Mouse (Mus musculus) CH12.LX (cell line): ENCODE results near the gene Atxn10. TPM values are rescaled to one million over a fixed set of nuclear protein-coding genes. Genes with fewer than 3 reads are reported as not detected.

Experiments
- DNase-seq: peaks from one replicate; pipeline ENCODE4 v3.0.0-alpha.2; 2013; ENCODE audit errors: extremely low read depth
- H3K27ac ChIP-seq: 2 replicates; pipeline ENCODE4 v1.5.1; 2012; ENCODE audit warnings: low read depth, mild to moderate bottlenecking, control low read depth, moderate library complexity; ENCODE audit not compliant: insufficient read depth
- H3K27me3 ChIP-seq: replicated peaks from 2 replicates; pipeline ENCODE3; 2012; ENCODE audit warnings: inconsistent platforms
- H3K36me3 ChIP-seq, 2 experiments: replicated peaks in 1 of 2; 2 replicates each; pipeline versions ENCODE3 to v1.6.1; 2012; ENCODE audit warnings: inconsistent platforms in 1 of 2, low read length in 1 of 2, mild to moderate bottlenecking in 1 of 2, mixed read lengths in 1 of 2, moderate library complexity in 1 of 2; ENCODE audit not compliant: control insufficient read depth in 1 of 2, insufficient read depth in 1 of 2
- H3K4me1 ChIP-seq, 2 experiments: 2 replicates each; pipeline ENCODE4 v1.6.1; 2012; ENCODE audit warnings: inconsistent platforms in 1 of 2, moderate library complexity in 1 of 2; ENCODE audit not compliant: insufficient read depth in 2 of 2, control insufficient read depth in 1 of 2
- H3K4me2 ChIP-seq: 2 replicates; pipeline ENCODE4 v1.6.1; 2012; ENCODE audit warnings: low read depth, mild to moderate bottlenecking, control low read depth; ENCODE audit not compliant: poor library complexity, insufficient read depth, severe bottlenecking
- H3K4me3 ChIP-seq, 3 experiments: fragments of 150-350 bp in 1 of 3; sonication (generic) in 1 of 3; replicated peaks in 1 of 3; 2 replicates each; pipeline versions ENCODE3 to v1.5.1; 2011 to 2012; ENCODE audit warnings: low read depth in 2 of 3, low read length in 2 of 3, mild to moderate bottlenecking in 2 of 3, moderate library complexity in 2 of 3, control low read depth in 1 of 3, improper control_type of control experiment in 1 of 3, inconsistent platforms in 1 of 3, mixed read lengths in 1 of 3; ENCODE audit not compliant: poor library complexity in 1 of 3
- H3K79me2 ChIP-seq: replicated peaks from 2 replicates; pipeline ENCODE4 v1.6.1; 2012; ENCODE audit warnings: mild to moderate bottlenecking, moderate library complexity; ENCODE audit not compliant: control insufficient read depth, poor library complexity, insufficient read depth, severe bottlenecking; ENCODE audit errors: extremely low read depth
- H3K9ac ChIP-seq: 2 replicates; pipeline ENCODE4 v1.6.1; 2012; ENCODE audit warnings: low read depth, mild to moderate bottlenecking, control low read depth, moderate library complexity; ENCODE audit not compliant: insufficient read depth
- H3K9me3 ChIP-seq: replicated peaks from 2 replicates; pipeline ENCODE3; 2012; ENCODE audit warnings: low read length, inconsistent platforms, mixed read lengths
- CHD1 ChIP-seq: IDR thresholded peaks from 2 replicates; pipeline ENCODE4 v1.6.1; 2012; ENCODE audit warnings: low read depth, low read length, improper control_type of control experiment, inconsistent platforms
- CTCF ChIP-seq, 2 experiments: IDR thresholded peaks in 1 of 2; conservative IDR thresholded peaks in 1 of 2; 2 replicates each; pipeline ENCODE4 v1.5.1; 2011 to 2012; ENCODE audit warnings: low read depth in 2 of 2, low read length in 2 of 2, improper control_type of control experiment in 1 of 2, inconsistent platforms in 1 of 2, mild to moderate bottlenecking in 1 of 2, moderate library complexity in 1 of 2
- E2F4 ChIP-seq: IDR thresholded peaks from 2 replicates; pipeline ENCODE4 v1.6.1; 2011; ENCODE audit warnings: low read depth, low read length, improper control_type of control experiment; ENCODE audit not compliant: insufficient replicate concordance
- ELF1 ChIP-seq: IDR thresholded peaks from 2 replicates; pipeline ENCODE4 v1.6.1; 2014; ENCODE audit warnings: low read depth, mild to moderate bottlenecking, inconsistent platforms, low read length, improper control_type of control experiment
- EP300 ChIP-seq: IDR thresholded peaks from 2 replicates; pipeline ENCODE4 v1.6.1; 2011; ENCODE audit warnings: low read length, improper control_type of control experiment
- HCFC1 ChIP-seq: IDR thresholded peaks from 2 replicates; pipeline ENCODE4 v1.6.1; 2012; ENCODE audit warnings: low read depth, mild to moderate bottlenecking, inconsistent platforms, low read length, improper control_type of control experiment
- JUN ChIP-seq: IDR thresholded peaks from 2 replicates; pipeline ENCODE4 v1.6.1; 2011; ENCODE audit warnings: low read depth, mild to moderate bottlenecking, low read length, improper control_type of control experiment, moderate library complexity; ENCODE audit not compliant: insufficient read depth
- MAZ ChIP-seq: IDR thresholded peaks from 2 replicates; pipeline ENCODE4 v1.6.1; 2012; ENCODE audit warnings: low read depth, mild to moderate bottlenecking, inconsistent platforms, low read length, improper control_type of control experiment, moderate library complexity
- MXI1 ChIP-seq: IDR thresholded peaks from 2 replicates; pipeline ENCODE4 v1.6.1; 2011; ENCODE audit warnings: mild to moderate bottlenecking, low read depth, low read length, improper control_type of control experiment
- MYC ChIP-seq: IDR thresholded peaks from 2 replicates; pipeline ENCODE4 v1.6.1; 2011; ENCODE audit warnings: low read depth, mild to moderate bottlenecking, improper control_type of control experiment, low read length
- PAX5 ChIP-seq: IDR thresholded peaks from 2 replicates; pipeline ENCODE4 v1.6.1; 2012; ENCODE audit warnings: low read length, inconsistent platforms, mixed read lengths
- POLR2A ChIP-seq: IDR thresholded peaks from 2 replicates; pipeline ENCODE4 v1.6.1; 2011; ENCODE audit warnings: low read depth, mild to moderate bottlenecking, improper control_type of control experiment, low read length
- POLR2AphosphoS2 ChIP-seq: IDR thresholded peaks from 2 replicates; pipeline ENCODE4 v1.6.1; 2011; ENCODE audit warnings: low read depth, low read length, improper control_type of control experiment
- SMC3 ChIP-seq: IDR thresholded peaks from 2 replicates; pipeline ENCODE4 v1.6.1; 2011; ENCODE audit warnings: low read depth, low read length, improper control_type of control experiment
- USF1 ChIP-seq: IDR thresholded peaks from 2 replicates; pipeline ENCODE4 v1.6.1; 2014; ENCODE audit warnings: low read depth, mild to moderate bottlenecking, inconsistent platforms, low read length, improper control_type of control experiment
- ZC3H11A ChIP-seq: IDR thresholded peaks from 2 replicates; pipeline ENCODE4 v1.6.1; 2012; ENCODE audit warnings: low read depth, mild to moderate bottlenecking, inconsistent platforms, low read length, improper control_type of control experiment
- ZKSCAN1 ChIP-seq: IDR thresholded peaks from 2 replicates; pipeline ENCODE4 v1.6.1; 2012; ENCODE audit warnings: low read depth, inconsistent platforms, low read length, improper control_type of control experiment, borderline replicate concordance
- ZMIZ1 ChIP-seq: IDR thresholded peaks from 2 replicates; pipeline ENCODE4 v1.6.1; 2012; ENCODE audit warnings: low read depth, mild to moderate bottlenecking, inconsistent platforms, low read length, improper control_type of control experiment
- ZNF384 ChIP-seq: IDR thresholded peaks from 2 replicates; pipeline ENCODE4 v1.6.1; 2012; ENCODE audit warnings: low read depth, low read length, improper control_type of control experiment, inconsistent platforms
- dilution Hi-C: fragments of 300-500 bp; cut with MboI; formaldehyde crosslinking; loops from 2 replicates; pipeline ENCODE4 v1.14.3; 2020; ENCODE audit warnings: low sequenced_read_pairs; ENCODE audit not compliant: extremely low pct_unique_long_range_greater_than_20kb, extremely low pct_ligation_motif_present
- in situ Hi-C: fragments of 300-500 bp; cut with MboI; formaldehyde crosslinking; loops from 3 replicates; pipeline ENCODE4 v1.14.3; 2019; ENCODE audit warnings: low sequenced_read_pairs, low pct_ligation_motif_present, low pct_unique_long_range_greater_than_20kb, mixed read lengths
- polyA plus RNA-seq: library from polyadenylated mRNA; unstranded; fragments of >175 nt; gene quantifications from 2 replicates; pipeline ENCODE4 v1.2.1, GENCODE M21; 2012; ENCODE audit warnings: low read depth; ENCODE audit not compliant: insufficient read length
- total RNA-seq, 2 experiments: library from RNA; depleted of rRNA; stranded (reverse); fragments of 300-350 nt in 1 of 2; fragments of >200 nt in 1 of 2; gene quantifications; 2 replicates each; pipeline ENCODE4 v1.2.3; 2012 to 2014

The Atxn10 gene
- total and polyA plus RNA-seq, 3 experiments: 81.7 to 151 (median 101) TPM

DNA sequence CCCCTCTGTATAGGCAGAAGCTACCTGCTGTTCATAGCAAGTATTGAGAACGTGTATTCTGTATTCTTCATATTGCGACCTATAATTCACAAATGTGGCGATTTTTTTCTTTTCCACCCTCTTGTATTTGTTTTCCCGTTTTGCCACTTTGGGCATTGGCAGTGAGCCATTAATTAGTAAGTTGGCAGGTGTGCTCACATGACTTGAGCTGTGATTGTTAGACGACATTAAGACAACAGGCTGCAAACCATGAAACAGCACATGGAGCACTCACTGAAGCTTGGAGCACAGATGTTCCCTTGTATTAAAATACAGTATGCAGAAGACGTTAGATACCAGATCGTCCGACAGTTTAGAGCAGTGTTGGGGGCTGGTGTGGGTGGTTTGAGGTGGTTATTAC, 120.8 kb downstream of the Atxn10 start:
- DNase-seq: no peak

DNA sequence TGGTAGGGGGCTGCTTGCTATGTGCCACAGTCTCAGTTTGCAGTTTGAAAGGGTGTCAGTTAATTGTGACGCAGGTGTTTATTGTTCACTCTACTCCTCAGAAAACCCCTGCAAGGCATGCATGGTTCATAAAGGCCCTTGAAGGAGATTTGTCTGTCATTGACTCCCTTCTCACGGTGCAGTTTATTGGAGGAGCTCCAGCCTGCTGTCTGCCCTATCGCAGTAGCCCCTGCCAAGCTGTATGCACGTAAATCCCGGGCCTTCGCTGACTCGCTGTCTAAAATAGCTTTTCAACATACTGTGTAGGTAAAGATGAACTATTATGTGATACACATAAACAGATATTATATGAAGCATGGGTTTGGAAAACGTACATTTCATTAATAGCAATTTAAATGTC, 121.8 kb downstream of the Atxn10 start:
- Histone ChIP-seq H3K9me3 (no peaks in the 10 kb centered on the region), H3K79me2 (no peaks in the 10 kb centered on the region), H3K4me1 (no peaks in the 10 kb centered on the region), H3K4me3 (no peak overlapping the region), H3K27me3 (no peaks in the 10 kb centered on the region), H3K36me3 (peaks cover 34 to 93% of the 10 kb centered on the region in 2 experiments), H3K9ac (no peak overlapping the region), H3K27ac (no peak overlapping the region), H3K4me2 (no peak overlapping the region)
- TF ChIP-seq ZKSCAN1 (no peak), MYC (no peak), JUN (no peak), ELF1 (no peak), E2F4 (no peak), EP300 (no peak), MAZ (no peak), SMC3 (no peak), MXI1 (no peak), ZC3H11A (no peak)
- in situ Hi-C loops: no loop called here
- dilution Hi-C loops: no loop called here
- no peak for DNase-seq

More for the DNA sequence above, 120.8 kb downstream of the Atxn10 start:
- in situ Hi-C loops (no loop called here), dilution Hi-C loops (no loop called here)
- Histone ChIP-seq H3K4me3 (no peak overlapping the region), H3K4me2 (no peak overlapping the region), H3K9ac (no peak overlapping the region), H3K4me1 (no peaks in the 10 kb centered on the region), H3K36me3 (peaks cover 33 to 86% of the 10 kb centered on the region in 2 experiments), H3K27ac (no peak overlapping the region), H3K9me3 (no peaks in the 10 kb centered on the region), H3K79me2 (no peaks in the 10 kb centered on the region), H3K27me3 (no peaks in the 10 kb centered on the region)
- TF ChIP-seq SMC3 (no peak), PAX5 (no peak), HCFC1 (no peak), EP300 (no peak), CHD1 (no peak)

- TF ChIP-seq MXI1 (no peak), CHD1 (no peak), ZMIZ1 (no peak), CTCF (conservative IDR thresholded peaks at IDR 0.05 in 1 of 2, IDR thresholded peaks at IDR 0.05 in 1 of 2; ENCODE audit: low read depth in 2 of 2, low read length in 2 of 2) (no peak), USF1 (no peak), ZC3H11A (no peak), POLR2A (no peak), POLR2AphosphoS2 (no peak), ZNF384 (no peak)
- no peaks in the 10 kb centered on the region for H3K9me3 ChIP-seq
- no peak overlapping the region for H3K4me3 ChIP-seq
- in situ Hi-C loops: no loop called here
- H3K4me1 ChIP-seq: no peaks in the 10 kb centered on the region
- H3K79me2 ChIP-seq: no peaks in the 10 kb centered on the region
- H3K9ac ChIP-seq: no peak overlapping the region
- H3K27ac ChIP-seq: no peak overlapping the region
- dilution Hi-C loops: no loop called here
- H3K27me3 ChIP-seq: no peaks in the 10 kb centered on the region
- H3K4me2 ChIP-seq: no peak overlapping the region
- no peak for DNase-seq
- H3K36me3 ChIP-seq: peaks cover 41 to 95% of the 10 kb centered on the region in 2 experiments
Observed at GRCm38 (mm10) chr15:85458631-85459082, 122.6 kb downstream of the Atxn10 start.
